20 mouse cellular contexts compared by ENCODE assay signal in genomic region chr12:84940343-84940742, GRCm38 (mm10).
"Had no signal": no experiment of that assay in that cellular context is flagged by ENCODE, and none has a peak within 500 bp of the region (broad histone marks: within the 10 kb centered on the region; RNA-seq: fewer than 3 reads in every experiment).

No protein-coding gene starts in this region.

- ATAC-seq: midbrain, embryonic 16.5 days had no signal

- H3K4me2 ChIP-seq: lung, embryonic 14.5 days; midbrain, embryonic 12.5 days; neural tube, embryonic 13.5 days; neural tube, embryonic 15.5 days; stomach, embryonic 15.5 days had no signal

- H3K4me3 ChIP-seq: midbrain, embryonic 10.5 days; midbrain, embryonic 12.5 days; myocyte; neural tube, embryonic 13.5 days; neural tube, embryonic 15.5 days; stomach, embryonic 15.5 days had no signal

- H3K9ac ChIP-seq: lung, embryonic 14.5 days; midbrain, embryonic 12.5 days; neural tube, embryonic 13.5 days; neural tube, embryonic 15.5 days; stomach, embryonic 15.5 days had no signal

- DNase-seq: lung, adult 18-20 months; lung, embryonic 14.5 days; lung, postnatal 10 days; lung, postnatal 4 days; midbrain, embryonic 14.5 days; retina, postnatal 1 day; right cerebral cortex, adult 18-20 months; right cerebral cortex, postnatal 25 days; right cerebral cortex, postnatal 4 days; thymus, adult 2 months; thymus, postnatal 25 days; thymus, postnatal 4 days had no signal

- H3K9me3 ChIP-seq: midbrain, embryonic 10.5 days; midbrain, embryonic 12.5 days; neural tube, embryonic 13.5 days; neural tube, embryonic 15.5 days; stomach, embryonic 15.5 days had no signal

- H3K4me1 ChIP-seq: midbrain, embryonic 10.5 days; midbrain, embryonic 12.5 days; neural tube, embryonic 13.5 days; neural tube, embryonic 15.5 days; stomach, embryonic 15.5 days had no signal

- H3K27ac ChIP-seq: midbrain, embryonic 10.5 days; midbrain, embryonic 12.5 days; neural tube, embryonic 13.5 days; neural tube, embryonic 15.5 days; stomach, embryonic 15.5 days; stomach, postnatal 0 days had no signal

- H3K27me3 ChIP-seq: midbrain, embryonic 12.5 days; neural tube, embryonic 13.5 days; neural tube, embryonic 15.5 days; stomach, embryonic 15.5 days had no signal
